Mouse (Mus musculus): ENCODE measurements around the gene Fam45a.

DNA sequence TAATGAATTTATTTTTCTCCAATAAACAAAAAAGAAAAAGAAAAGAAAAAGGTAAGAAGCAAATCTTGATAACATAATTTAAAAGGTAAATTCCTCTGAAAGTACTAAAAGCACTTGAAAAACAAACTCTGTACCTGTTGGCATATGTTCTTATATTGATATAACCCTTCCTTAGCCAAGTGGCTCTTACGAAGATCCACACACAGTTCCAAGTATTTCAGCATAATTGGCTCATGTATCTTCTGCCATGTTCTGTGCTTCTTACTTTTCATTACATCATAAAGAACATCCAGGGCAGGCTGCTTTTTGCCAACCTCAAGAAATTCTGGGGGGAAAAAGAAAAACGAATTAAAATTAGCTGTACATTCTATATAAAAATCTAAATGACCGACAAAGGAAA lies 29.4 kb upstream of the Fam45a start:
- TF ChIP-seq CTCF (IDR thresholded peaks at IDR 0.05; ENCODE audit: extremely low read depth, insufficient read depth, low read length), result no peak
- TF ChIP-seq POLR2A (IDR thresholded peaks at IDR 0.05; ENCODE audit: extremely low read depth, insufficient read depth, low read length), result no peak
